Mouse (Mus musculus) ES-E14 (cell line): Measurements from ENCODE around the gene Ppp1r14c. TPM values are rescaled to one million over a fixed set of nuclear protein-coding genes. Genes with fewer than 3 reads are reported as not detected.

ENCODE experiments used
- DNase-seq: peaks from one replicate; pipeline ENCODE4 v3.0.0-alpha.2; 2013; ENCODE audit warnings: low read depth, low spot score
- H3K27ac ChIP-seq: 2 replicates; pipeline ENCODE4 v1.5.1; 2012; ENCODE audit warnings: low read depth, mild to moderate bottlenecking, low read length, moderate library complexity, mixed read lengths; ENCODE audit not compliant: poor library complexity, insufficient read depth, severe bottlenecking
- H3K36me3 ChIP-seq: 2 replicates; pipeline ENCODE4 v1.6.1; 2012; ENCODE audit warnings: mild to moderate bottlenecking, low read length, moderate library complexity, mixed read lengths; ENCODE audit not compliant: control insufficient read depth, poor library complexity, insufficient read depth, severe bottlenecking
- H3K4me1 ChIP-seq, 2 experiments: fragments of 150-350 bp in 1 of 2; sonication (generic) in 1 of 2; 2 replicates each; pipeline ENCODE4 v1.6.1; 2012; ENCODE audit warnings: low read length in 2 of 2, mild to moderate bottlenecking in 1 of 2, mixed read lengths in 1 of 2; ENCODE audit not compliant: control insufficient read depth in 2 of 2, insufficient read depth in 2 of 2, poor library complexity in 1 of 2
- H3K4me3 ChIP-seq, 2 experiments: fragments of 150-350 bp in 1 of 2; sonication (generic) in 1 of 2; 2 replicates each; pipeline ENCODE4 v1.5.1; 2012; ENCODE audit warnings: low read length in 2 of 2, low read depth in 1 of 2, mild to moderate bottlenecking in 1 of 2, mixed read lengths in 1 of 2; ENCODE audit not compliant: insufficient read depth in 1 of 2, poor library complexity in 1 of 2, severe bottlenecking in 1 of 2
- H3K9ac ChIP-seq: 2 replicates; pipeline ENCODE4 v1.6.1; 2012; ENCODE audit warnings: low read depth, mild to moderate bottlenecking, low read length, mixed read lengths; ENCODE audit not compliant: poor library complexity, insufficient read depth, severe bottlenecking
- H3K9me3 ChIP-seq: fragments of 150-350 bp; sonication (generic); 2 replicates; pipeline ENCODE4 v1.6.1; 2012; ENCODE audit warnings: low read depth, mild to moderate bottlenecking, low read length; ENCODE audit not compliant: control insufficient read depth, insufficient read depth
- CHD2 ChIP-seq: IDR thresholded peaks from 2 replicates; pipeline ENCODE4 v1.6.1; 2014; ENCODE audit warnings: mild to moderate bottlenecking, low read depth, low read length, inconsistent platforms
- HCFC1 ChIP-seq: IDR thresholded peaks from 2 replicates; pipeline ENCODE4 v1.6.1; 2012; ENCODE audit warnings: low read length, inconsistent platforms, borderline replicate concordance; ENCODE audit not compliant: insufficient read depth
- MAFK ChIP-seq: IDR thresholded peaks from 2 replicates; pipeline ENCODE4 v1.6.1; 2014; ENCODE audit warnings: mild to moderate bottlenecking, low read depth, low read length, inconsistent platforms; ENCODE audit not compliant: insufficient read depth
- ZC3H11A ChIP-seq: IDR thresholded peaks from 2 replicates; pipeline ENCODE4 v1.6.1; 2012; ENCODE audit warnings: low read depth, mild to moderate bottlenecking, inconsistent platforms, low read length, borderline replicate concordance
- ZNF384 ChIP-seq: IDR thresholded peaks from 2 replicates; pipeline ENCODE4 v1.6.1; 2012; ENCODE audit warnings: low read depth, low read length, inconsistent platforms
- in situ Hi-C, 2 experiments: fragments of 600-800 bp; cut with MboI; formaldehyde crosslinking; loops; one replicate each; pipeline ENCODE4 v1.15.1; 2025; ENCODE audit warnings: low sequenced_read_pairs in 2 of 2, inconsistent platforms in 1 of 2; ENCODE audit not compliant: unreplicated experiment in 2 of 2
- total RNA-seq: library from RNA; depleted of rRNA; stranded (reverse); fragments of 300-350 nt; gene quantifications from 2 replicates; pipeline ENCODE4 v1.2.3, GENCODE M21; 2012

The Ppp1r14c gene
- total RNA-seq, 1 experiment = 0.62 TPM

DNA sequence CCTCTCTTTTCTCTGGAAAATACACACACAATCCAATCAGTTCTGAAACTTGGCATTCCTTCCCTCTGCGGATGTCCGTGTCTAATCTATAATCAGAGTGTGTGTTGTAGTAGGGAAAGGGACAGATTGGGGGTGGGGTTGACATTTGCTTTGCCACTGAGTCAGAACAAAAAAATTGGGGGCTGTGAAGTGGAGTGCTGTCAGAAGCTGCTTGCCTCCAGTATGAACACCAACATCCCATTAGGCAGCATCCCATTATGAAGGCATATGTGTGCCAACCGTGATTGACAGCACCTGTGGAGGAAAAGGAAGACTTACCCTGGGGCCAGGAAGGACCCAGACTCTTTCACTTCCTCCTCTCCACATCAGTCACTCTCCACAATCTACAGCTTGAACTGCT lies 42.8 kb downstream of the Ppp1r14c start:
- Histone ChIP-seq H3K9me3 (no peaks in the 10 kb centered on the region), H3K4me3 (no peak overlapping the region), H3K36me3 (no peaks in the 10 kb centered on the region), H3K9ac (no peak overlapping the region), H3K4me1 (no peaks in the 10 kb centered on the region), H3K27ac (no peak overlapping the region)
- no peak for DNase-seq
- TF ChIP-seq CHD2 (no peak), ZC3H11A (no peak), HCFC1 (no peak), ZNF384 (no peak), MAFK (no peak)
- in situ Hi-C loops = no loop called here

DNA sequence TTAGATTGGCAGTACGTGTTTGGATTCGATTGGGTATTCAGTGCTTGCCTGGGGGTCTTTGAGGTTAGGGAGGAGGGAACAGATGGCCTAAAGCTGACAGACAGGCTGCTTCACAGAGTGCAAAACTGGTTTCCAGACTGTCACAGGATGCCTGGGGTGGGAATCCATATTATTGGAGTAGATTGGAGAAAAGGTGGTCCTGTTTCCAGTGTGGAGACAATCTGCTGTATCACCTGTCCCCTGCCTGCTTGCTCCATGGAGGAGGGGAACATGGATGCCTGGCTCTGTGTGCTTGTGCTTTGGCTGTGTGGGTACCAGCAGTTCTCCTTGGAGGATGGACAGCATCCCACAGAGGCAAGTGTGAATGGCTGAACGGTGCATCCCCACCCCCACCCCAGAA lies 45.4 kb downstream of the Ppp1r14c start:
- H3K27ac ChIP-seq = no peak overlapping the region
- in situ Hi-C loops = no loop called here
- H3K4me1 ChIP-seq = no peaks in the 10 kb centered on the region
- no peak for TF ChIP-seq MAFK
- no peak for TF ChIP-seq ZNF384
- no peak for TF ChIP-seq ZC3H11A
- TF ChIP-seq HCFC1 = no peak
- no peak for TF ChIP-seq CHD2
- H3K4me3 ChIP-seq = no peak overlapping the region
- no peak for DNase-seq
- H3K9me3 ChIP-seq = no peaks in the 10 kb centered on the region
- H3K9ac ChIP-seq = no peak overlapping the region
- H3K36me3 ChIP-seq = no peaks in the 10 kb centered on the region

DNA sequence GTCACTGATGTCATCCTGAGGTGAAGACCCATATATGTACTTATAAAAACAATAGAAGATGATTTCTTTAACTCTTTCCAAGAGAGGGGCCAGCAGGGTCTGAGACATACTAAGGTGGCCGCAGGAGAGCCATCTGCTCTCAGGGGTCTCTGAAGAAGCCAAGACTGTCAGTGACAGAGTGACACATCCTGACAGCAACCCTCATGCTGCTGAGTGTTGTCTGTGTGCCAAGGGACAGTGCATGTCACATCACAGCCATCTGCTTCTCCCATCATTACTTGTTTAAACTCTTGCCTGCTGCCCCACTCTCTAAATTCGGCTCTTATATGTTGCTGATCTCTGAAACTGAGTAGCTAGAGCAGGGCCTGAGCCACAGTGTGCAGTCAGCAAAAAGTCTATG lies 45.8 kb downstream of the Ppp1r14c start:
- Histone ChIP-seq H3K4me1 (no peaks in the 10 kb centered on the region), H3K36me3 (no peaks in the 10 kb centered on the region), H3K9ac (no peak overlapping the region), H3K4me3 (no peak overlapping the region), H3K27ac (no peak overlapping the region), H3K9me3 (no peaks in the 10 kb centered on the region)
- TF ChIP-seq HCFC1 = no peak
- TF ChIP-seq ZNF384 = no peak
- no peak for TF ChIP-seq ZC3H11A
- TF ChIP-seq CHD2 = no peak
- TF ChIP-seq MAFK = no peak
- DNase-seq = no peak
- in situ Hi-C loops = no loop called here

GRCm38 (mm10) chr10:3414813-3415212 lies 49.0 kb downstream of the Ppp1r14c start:
- Histone ChIP-seq H3K9ac (no peak overlapping the region), H3K36me3 (no peaks in the 10 kb centered on the region), H3K9me3 (no peaks in the 10 kb centered on the region), H3K27ac (no peak overlapping the region), H3K4me1 (no peaks in the 10 kb centered on the region), H3K4me3 (no peak overlapping the region)
- in situ Hi-C loops = no loop called here
- TF ChIP-seq HCFC1 (no peak), ZC3H11A (no peak), MAFK (no peak), ZNF384 (no peak), CHD2 (no peak)
- DNase-seq = no peak

DNA sequence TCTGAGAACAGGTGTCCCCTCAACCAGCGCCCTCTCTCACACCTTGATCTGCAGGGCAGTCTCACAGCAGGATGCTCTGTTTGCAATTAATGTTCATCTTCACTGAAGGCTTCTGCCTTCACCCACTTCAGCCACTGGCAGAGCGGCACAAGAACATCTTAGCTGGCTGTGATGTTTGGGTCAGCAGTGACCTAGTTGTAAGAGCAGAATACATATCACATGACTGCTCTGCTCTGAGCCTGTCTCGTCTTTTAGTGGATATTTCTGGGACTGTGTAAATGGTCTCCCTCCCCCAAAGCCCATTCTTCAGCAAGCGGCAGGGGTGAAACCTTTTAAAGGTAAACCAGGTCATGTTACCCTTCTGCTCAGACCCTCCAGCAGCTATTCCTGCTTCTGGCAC lies 50.7 kb downstream of the Ppp1r14c start:
- Histone ChIP-seq H3K9ac (no peak overlapping the region), H3K27ac (no peak overlapping the region), H3K9me3 (no peaks in the 10 kb centered on the region), H3K36me3 (no peaks in the 10 kb centered on the region), H3K4me1 (no peaks in the 10 kb centered on the region), H3K4me3 (no peak overlapping the region)
- DNase-seq = no peak
- no peak for TF ChIP-seq MAFK
- TF ChIP-seq ZNF384 = no peak
- no peak for TF ChIP-seq CHD2
- no peak for TF ChIP-seq ZC3H11A
- TF ChIP-seq HCFC1 = no peak
- in situ Hi-C loops = no loop called here
